Mouse (Mus musculus) MEL (cell line): ENCODE results near the gene Tex26. TPM values are rescaled to one million over a fixed set of nuclear protein-coding genes. Genes with fewer than 3 reads are reported as not detected.

Experiments
- DNase-seq: peaks from one replicate; pipeline ENCODE4 v3.0.0; 2011; ENCODE audit warnings: low read depth, low spot score
- H3K27ac ChIP-seq: 2 replicates; pipeline ENCODE4 v1.5.1; 2012; ENCODE audit warnings: low read depth, mild to moderate bottlenecking, control low read depth, low read length, moderate library complexity; ENCODE audit not compliant: control insufficient read depth
- H3K27me3 ChIP-seq, 2 experiments: fragments of 150-350 bp in 1 of 2; sonication (generic) in 1 of 2; 2 replicates each; pipeline ENCODE4 v1.6.1; 2012; ENCODE audit warnings: low read length in 2 of 2, mild to moderate bottlenecking in 2 of 2, improper control_type of control experiment in 1 of 2, moderate library complexity in 1 of 2; ENCODE audit not compliant: insufficient read depth in 2 of 2, control insufficient read depth in 1 of 2
- H3K36me3 ChIP-seq, 2 experiments: 2 replicates each; pipeline ENCODE4 v1.6.1; 2012 to 2014; ENCODE audit warnings: low read length in 2 of 2, improper control_type of control experiment in 1 of 2, inconsistent platforms in 1 of 2, mild to moderate bottlenecking in 1 of 2; ENCODE audit not compliant: insufficient read depth in 2 of 2, control insufficient read depth in 1 of 2
- H3K4me1 ChIP-seq, 2 experiments: fragments of 150-350 bp in 1 of 2; sonication (generic) in 1 of 2; 2 replicates each; pipeline ENCODE4 v1.6.1; 2012; ENCODE audit warnings: low read length in 2 of 2, improper control_type of control experiment in 1 of 2, mild to moderate bottlenecking in 1 of 2; ENCODE audit not compliant: insufficient read depth in 2 of 2, control insufficient read depth in 1 of 2
- H3K4me3 ChIP-seq, 2 experiments: fragments of 150-350 bp in 1 of 2; sonication (generic) in 1 of 2; 2 replicates each; pipeline ENCODE4 v1.5.1; 2012; ENCODE audit warnings: low read depth in 2 of 2, low read length in 2 of 2, mild to moderate bottlenecking in 2 of 2, moderate library complexity in 2 of 2, control low read depth in 1 of 2, improper control_type of control experiment in 1 of 2; ENCODE audit not compliant: control insufficient read depth in 1 of 2, insufficient read depth in 1 of 2
- H3K79me2 ChIP-seq: 2 replicates; pipeline ENCODE4 v1.6.1; 2012; ENCODE audit warnings: mild to moderate bottlenecking, low read length, moderate library complexity; ENCODE audit not compliant: control insufficient read depth, poor library complexity, insufficient read depth
- H3K9ac ChIP-seq: 2 replicates; pipeline ENCODE4 v1.6.1; 2012; ENCODE audit warnings: low read depth, mild to moderate bottlenecking, control low read depth, low read length, moderate library complexity; ENCODE audit not compliant: control insufficient read depth, poor library complexity, severe bottlenecking
- H3K9me3 ChIP-seq: fragments of 150-350 bp; sonication (generic); replicated peaks from 2 replicates; pipeline ENCODE4 v1.6.1; 2012; ENCODE audit warnings: mild to moderate bottlenecking, low read length, improper control_type of control experiment, moderate library complexity; ENCODE audit not compliant: insufficient read depth
- CHD1 ChIP-seq: IDR thresholded peaks from 2 replicates; pipeline ENCODE4 v1.6.1; 2012; ENCODE audit warnings: low read depth, mild to moderate bottlenecking, inconsistent platforms, low read length, improper control_type of control experiment
- CHD2 ChIP-seq: IDR thresholded peaks from 2 replicates; pipeline ENCODE4 v1.6.1; 2011; ENCODE audit warnings: low read length, improper control_type of control experiment
- CTCF ChIP-seq, 3 experiments: IDR thresholded peaks in 2 of 3; conservative IDR thresholded peaks in 1 of 3; 2 replicates each; pipeline ENCODE4 v1.5.1; 2011 to 2012; ENCODE audit warnings: low read length in 3 of 3, low read depth in 2 of 3, mild to moderate bottlenecking in 2 of 3, improper control_type of control experiment in 1 of 3, inconsistent platforms in 1 of 3, mixed read lengths in 1 of 3, moderate library complexity in 1 of 3; ENCODE audit not compliant: control insufficient read depth in 1 of 3, insufficient read depth in 1 of 3, poor library complexity in 1 of 3, severe bottlenecking in 1 of 3
- E2F4 ChIP-seq: IDR thresholded peaks from 2 replicates; pipeline ENCODE4 v1.6.1; 2011; ENCODE audit warnings: low read depth, low read length, improper control_type of control experiment, borderline replicate concordance
- ELF1 ChIP-seq: IDR thresholded peaks from 2 replicates; pipeline ENCODE4 v1.6.1; 2014; ENCODE audit warnings: low read depth, mild to moderate bottlenecking, inconsistent platforms, low read length, improper control_type of control experiment, moderate library complexity
- EP300 ChIP-seq, 2 experiments: IDR thresholded peaks; 2 replicates each; pipeline ENCODE4 v1.6.1; 2011; ENCODE audit warnings: improper control_type of control experiment in 2 of 2, low read length in 2 of 2, low read depth in 1 of 2, mild to moderate bottlenecking in 1 of 2
- ETS1 ChIP-seq: IDR thresholded peaks from 2 replicates; pipeline ENCODE4 v1.6.1; 2012; ENCODE audit warnings: low read depth, mild to moderate bottlenecking, inconsistent platforms, low read length, improper control_type of control experiment, moderate library complexity
- GATA1 ChIP-seq: IDR thresholded peaks from 2 replicates; pipeline ENCODE4 v1.6.1; 2011; ENCODE audit warnings: low read depth, low read length, improper control_type of control experiment
- JUND ChIP-seq: IDR thresholded peaks from 2 replicates; pipeline ENCODE4 v1.6.1; 2011; ENCODE audit warnings: low read depth, mild to moderate bottlenecking, improper control_type of control experiment, low read length
- MAFK ChIP-seq: IDR thresholded peaks from 2 replicates; pipeline ENCODE4 v1.6.1; 2011; ENCODE audit warnings: low read depth, mild to moderate bottlenecking, low read length, improper control_type of control experiment, borderline replicate concordance
- MAX ChIP-seq: IDR thresholded peaks from 2 replicates; pipeline ENCODE4 v1.6.1; 2011; ENCODE audit warnings: low read length, improper control_type of control experiment
- MAZ ChIP-seq: IDR thresholded peaks from 2 replicates; pipeline ENCODE4 v1.6.1; 2012; ENCODE audit warnings: low read depth, mild to moderate bottlenecking, inconsistent platforms, low read length, improper control_type of control experiment
- MEF2A ChIP-seq: IDR thresholded peaks from 2 replicates; pipeline ENCODE4 v1.6.1; 2014; ENCODE audit warnings: low read depth, mild to moderate bottlenecking, inconsistent platforms, low read length, improper control_type of control experiment; ENCODE audit not compliant: poor library complexity, insufficient replicate concordance, severe bottlenecking; ENCODE audit errors: extremely low read depth
- MXI1 ChIP-seq: IDR thresholded peaks from 2 replicates; pipeline ENCODE4 v1.6.1; 2011; ENCODE audit warnings: mild to moderate bottlenecking, low read depth, low read length, improper control_type of control experiment
- MYC ChIP-seq: IDR thresholded peaks from 2 replicates; pipeline ENCODE4 v1.6.1; 2011; ENCODE audit warnings: low read depth, mild to moderate bottlenecking, low read length, improper control_type of control experiment, moderate library complexity
- POLR2AphosphoS2 ChIP-seq: IDR thresholded peaks from 2 replicates; pipeline ENCODE4 v1.6.1; 2011; ENCODE audit warnings: low read length, improper control_type of control experiment
- POLR2AphosphoS5 ChIP-seq: IDR thresholded peaks from 2 replicates; pipeline ENCODE4 v1.6.1; 2012; ENCODE audit warnings: low read depth, borderline replicate concordance, mild to moderate bottlenecking, inconsistent platforms, low read length, moderate library complexity, mixed read lengths
- RAD21 ChIP-seq: IDR thresholded peaks from 2 replicates; pipeline ENCODE4 v1.6.1; 2011; ENCODE audit warnings: mild to moderate bottlenecking, low read depth, low read length, improper control_type of control experiment
- RCOR1 ChIP-seq: IDR thresholded peaks from 2 replicates; pipeline ENCODE4 v1.6.1; 2012; ENCODE audit warnings: low read depth, mild to moderate bottlenecking, inconsistent platforms, low read length, improper control_type of control experiment
- SMC3 ChIP-seq: IDR thresholded peaks from 2 replicates; pipeline ENCODE4 v1.6.1; 2011; ENCODE audit warnings: low read depth, low read length, improper control_type of control experiment
- TAL1 ChIP-seq: IDR thresholded peaks from 2 replicates; pipeline ENCODE4 v1.6.1; 2012; ENCODE audit warnings: mild to moderate bottlenecking, inconsistent platforms, low read length, moderate library complexity, mixed read lengths
- UBTF ChIP-seq: IDR thresholded peaks from 2 replicates; pipeline ENCODE4 v1.6.1; 2012; ENCODE audit warnings: low read depth, mild to moderate bottlenecking, inconsistent platforms, low read length, improper control_type of control experiment, moderate library complexity, borderline replicate concordance; ENCODE audit not compliant: insufficient read depth
- USF1 ChIP-seq: IDR thresholded peaks from 2 replicates; pipeline ENCODE4 v1.6.1; 2014; ENCODE audit warnings: low read depth, mild to moderate bottlenecking, inconsistent platforms, low read length, improper control_type of control experiment, moderate library complexity
- ZC3H11A ChIP-seq: IDR thresholded peaks from 2 replicates; pipeline ENCODE4 v1.6.1; 2012; ENCODE audit warnings: low read depth, mild to moderate bottlenecking, inconsistent platforms, low read length, improper control_type of control experiment
- ZKSCAN1 ChIP-seq: IDR thresholded peaks from 2 replicates; pipeline ENCODE4 v1.6.1; 2012; ENCODE audit warnings: low read depth, mild to moderate bottlenecking, inconsistent platforms, low read length, improper control_type of control experiment, moderate library complexity
- ZNF384 ChIP-seq: IDR thresholded peaks from 2 replicates; pipeline ENCODE4 v1.6.1; 2012; ENCODE audit warnings: low read depth, mild to moderate bottlenecking, inconsistent platforms, low read length, improper control_type of control experiment
- polyA plus RNA-seq, 2 experiments: library from polyadenylated mRNA; stranded (reverse) in 1 of 2; unstranded in 1 of 2; fragments of >175 nt in 1 of 2; fragments of >200 nt in 1 of 2; gene quantifications; 2 replicates each; pipeline versions ENCODE4 v1.2.1 to v1.2.4; 2012; ENCODE audit warnings: low replicate concordance in 2 of 2, low read depth in 1 of 2; ENCODE audit not compliant: insufficient read length in 2 of 2, insufficient read depth in 1 of 2, missing spikeins in 1 of 2
- total RNA-seq: library from RNA; depleted of rRNA; stranded (reverse); fragments of 300-350 nt; gene quantifications from 2 replicates; pipeline ENCODE4 v1.2.3, GENCODE M21; 2012

The Tex26 gene
- total and polyA plus RNA-seq, 3 experiments: not detected

- no peak for TF ChIP-seq MEF2A
- peak; percentile 31; the same call in 1 of the 2 replicates for TF ChIP-seq MXI1
- no peak for TF ChIP-seq MAZ
- no peak for TF ChIP-seq E2F4
- TF ChIP-seq UBTF: no peak
- no peak for TF ChIP-seq MAFK
- TF ChIP-seq TAL1: peak; percentile 71
- TF ChIP-seq EP300 (IDR thresholded peaks at IDR 0.05; ENCODE audit: low read depth in 1 of 2, low read length in 2 of 2): peak; percentile 61 to 92
- 0 out of 2 replicates have a peak, but pooled peaks have one; percentile 53 for TF ChIP-seq MYC
- 0 out of 2 replicates have a peak, but pooled peaks have one; percentile 0 for TF ChIP-seq SMC3
- no peak for TF ChIP-seq ETS1
- no peak for TF ChIP-seq USF1
- peak; percentile 30; the same call in 1 of the 2 replicates for TF ChIP-seq RCOR1
- TF ChIP-seq GATA1: peak; percentile 72
- TF ChIP-seq POLR2AphosphoS5: no peak
- no peak for TF ChIP-seq JUND
- TF ChIP-seq CHD2: no peak
- no peak for TF ChIP-seq POLR2AphosphoS2
- TF ChIP-seq ELF1: no peak
- no peak for TF ChIP-seq CHD1
- peak; percentile 50 for TF ChIP-seq MAX
- TF ChIP-seq ZNF384: no peak
- TF ChIP-seq ZC3H11A: no peak
These were observed 47.7 kb upstream of the Tex26 start (continued) for GRCm38 (mm10) chr5:149391574-149392375.

DNA sequence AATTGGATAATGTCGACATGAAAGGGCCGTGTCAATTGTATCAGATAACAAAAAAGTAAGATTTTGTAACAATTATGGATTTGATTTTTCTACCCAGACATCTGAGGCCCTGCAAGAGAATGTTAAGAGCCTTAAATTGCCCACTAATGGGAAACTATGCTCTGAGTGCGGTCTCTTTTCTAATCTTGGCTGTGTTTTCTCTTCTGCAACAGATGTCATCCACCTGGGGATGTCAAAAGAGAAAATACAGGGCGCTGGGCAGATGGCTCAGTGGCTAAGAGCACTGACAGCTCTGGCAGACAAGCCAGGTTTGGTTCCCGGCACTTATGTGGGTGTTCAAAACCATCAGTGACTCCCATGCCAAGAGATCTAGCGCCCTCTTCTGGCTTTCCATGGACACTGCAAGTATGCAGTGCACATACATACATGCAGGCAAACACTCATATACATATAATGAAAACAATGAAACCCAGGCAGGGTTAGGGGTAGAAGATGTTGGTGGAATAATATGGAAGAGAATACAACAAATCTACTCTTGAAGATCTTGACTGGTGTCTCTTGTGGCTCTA lies 47.0 kb upstream of the Tex26 start:
- Histone ChIP-seq H3K9me3 (no peaks in the 10 kb centered on the region), H3K9ac (no peak overlapping the region), H3K79me2 (no peaks in the 10 kb centered on the region), H3K4me1 (peaks cover 3 to 5% of the 10 kb centered on the region in 2 experiments; a peak in 3 of 4 replicates), H3K27me3 (no peaks in the 10 kb centered on the region), H3K27ac (no peak overlapping the region), H3K36me3 (peaks cover 0 to 4% of the 10 kb centered on the region in 2 experiments; a peak in 1 of 4 replicates), H3K4me3 (peak overlapping the region in 1 of 2 experiments; percentile 54; a peak in 3 of 4 replicates)
- peak; percentile 52 for DNase-seq
- TF ChIP-seq RCOR1 (peak; percentile 7; the same call in 1 of the 2 replicates), SMC3 (peak; percentile 19; the same call in 1 of the 2 replicates), MXI1 (no peak), ZC3H11A (no peak), RAD21 (peak; percentile 18), ZKSCAN1 (no peak), CTCF (IDR thresholded peaks at IDR 0.05 in 2 of 3, conservative IDR thresholded peaks at IDR 0.05 in 1 of 3; ENCODE audit: control insufficient read depth in 1 of 3, insufficient read depth in 1 of 3, low read depth in 2 of 3, low read length in 3 of 3, poor library complexity in 1 of 3, severe bottlenecking in 1 of 3) (peak; percentile 46 to 70 (median 54))
